Mouse (Mus musculus) fat pad, adult 2 months (tissue): ENCODE results near the gene Sgta.

ENCODE experiments used
- DNase-seq: peaks from one replicate; pipeline ENCODE4 v3.0.0-alpha.2; 2011; ENCODE audit warnings: low read depth, low spot score; ENCODE audit errors: extremely low read depth

Sgta gene

DNA sequence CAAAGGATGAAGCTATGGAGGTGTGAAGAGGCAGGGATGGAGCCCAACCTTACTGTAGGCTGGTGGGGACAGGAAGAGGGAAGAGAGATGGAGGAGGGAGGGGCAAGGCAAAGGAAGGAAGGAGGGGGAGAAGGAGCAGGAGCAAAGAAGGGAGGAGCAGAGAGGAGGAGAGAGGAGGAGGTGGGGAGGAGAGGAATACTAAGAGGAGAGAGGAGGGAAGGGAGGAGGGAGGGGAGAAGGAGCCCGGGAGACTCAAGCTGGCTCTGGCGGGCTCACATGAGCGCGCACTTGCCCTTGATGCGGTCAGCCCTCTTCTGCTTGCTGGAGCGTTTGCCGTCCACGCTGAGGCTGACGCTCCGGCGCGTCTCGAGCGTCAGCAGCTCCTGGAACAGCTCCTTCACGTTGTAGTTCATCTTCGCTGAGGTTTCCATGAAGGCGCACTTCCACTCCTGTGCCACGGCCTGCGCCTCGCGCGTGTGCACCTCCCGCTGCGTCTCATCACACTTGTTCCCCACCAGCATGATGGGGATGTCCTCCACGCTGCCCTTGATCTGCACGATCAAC is 38.4 kb downstream of the Sgta start:
- no peak for DNase-seq

- no peak for DNase-seq
Observed at GRCm38 (mm10) chr10:81020207-81020606, 39.8 kb downstream of the Sgta start.

GRCm38 (mm10) chr10:81019687-81020086 is 40.3 kb downstream of the Sgta start:
- DNase-seq: no peak

- no peak for DNase-seq
Observed at GRCm38 (mm10) chr10:81018326-81018725, 41.7 kb downstream of the Sgta start.

- no peak for DNase-seq
Observed at GRCm38 (mm10) chr10:81016645-81017044, 43.3 kb downstream of the Sgta start.

DNA sequence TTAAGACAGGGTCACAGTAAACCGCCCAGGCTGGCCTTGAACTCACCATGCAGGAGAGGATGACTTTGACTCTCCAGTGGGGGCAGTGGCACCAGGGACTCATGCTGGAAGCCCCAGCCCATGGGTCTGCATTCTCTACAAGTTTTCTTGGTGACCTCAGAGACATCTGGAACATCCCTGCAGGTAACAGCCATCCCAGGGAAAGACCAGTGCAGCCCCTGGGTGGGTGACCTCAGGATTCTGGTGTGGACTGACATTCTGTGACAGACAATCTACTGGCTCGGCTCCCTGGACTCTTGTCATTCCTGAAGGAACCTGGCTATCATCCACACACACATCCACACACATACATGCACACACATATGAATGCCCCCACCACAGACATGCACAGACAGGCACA is 44.3 kb downstream of the Sgta start:
- no peak for DNase-seq

GRCm38 (mm10) chr10:81014393-81015384 is 45.3 kb downstream of the Sgta start, which contains the start of gene Gng7:
Gng7 (minus strand) TSS chr10:81014945.
- DNase-seq: peak; percentile 61

- DNase-seq: no peak
Observed at GRCm38 (mm10) chr10:81010851-81011250, 49.1 kb downstream of the Sgta start.

- DNase-seq: no peak
Observed at GRCm38 (mm10) chr10:81007240-81007639, 52.7 kb downstream of the Sgta start.

DNA sequence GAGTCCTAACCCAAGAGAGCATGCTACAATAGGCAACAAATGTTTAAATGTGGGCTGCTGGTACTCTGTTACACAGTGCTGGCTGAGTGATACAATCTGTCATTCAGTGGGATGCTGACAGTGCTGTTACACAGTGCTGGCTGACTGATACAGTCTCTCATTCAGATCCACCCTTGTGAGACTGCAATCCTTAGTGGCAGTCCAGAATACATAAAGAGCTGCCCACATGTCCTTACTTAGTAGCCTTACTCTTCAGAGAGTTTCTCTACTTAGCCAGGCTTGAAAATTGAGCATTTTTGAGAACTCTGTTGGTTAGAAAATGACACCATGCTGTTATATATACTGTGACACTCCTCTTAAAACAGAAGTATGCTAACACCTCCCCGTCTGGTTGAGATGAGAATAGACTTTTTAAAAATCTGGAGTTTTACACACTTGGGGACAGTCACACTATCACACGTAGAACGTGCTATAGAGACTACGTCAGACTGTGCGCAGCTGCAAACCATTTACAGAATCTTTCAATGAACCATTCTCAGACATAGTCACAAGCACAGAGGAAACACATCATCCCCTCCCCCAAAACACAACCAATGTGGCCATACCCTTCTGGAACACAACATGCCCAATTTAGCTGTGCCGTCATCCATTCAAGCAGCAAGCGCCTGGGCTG is 53.8 kb downstream of the Sgta start:
- no peak for DNase-seq

GRCm38 (mm10) chr10:81001161-81001560 is 58.8 kb downstream of the Sgta start:
- no peak for DNase-seq

GRCm38 (mm10) chr10:81000197-81001062 is 59.6 kb downstream of the Sgta start:
- DNase-seq: no peak

DNA sequence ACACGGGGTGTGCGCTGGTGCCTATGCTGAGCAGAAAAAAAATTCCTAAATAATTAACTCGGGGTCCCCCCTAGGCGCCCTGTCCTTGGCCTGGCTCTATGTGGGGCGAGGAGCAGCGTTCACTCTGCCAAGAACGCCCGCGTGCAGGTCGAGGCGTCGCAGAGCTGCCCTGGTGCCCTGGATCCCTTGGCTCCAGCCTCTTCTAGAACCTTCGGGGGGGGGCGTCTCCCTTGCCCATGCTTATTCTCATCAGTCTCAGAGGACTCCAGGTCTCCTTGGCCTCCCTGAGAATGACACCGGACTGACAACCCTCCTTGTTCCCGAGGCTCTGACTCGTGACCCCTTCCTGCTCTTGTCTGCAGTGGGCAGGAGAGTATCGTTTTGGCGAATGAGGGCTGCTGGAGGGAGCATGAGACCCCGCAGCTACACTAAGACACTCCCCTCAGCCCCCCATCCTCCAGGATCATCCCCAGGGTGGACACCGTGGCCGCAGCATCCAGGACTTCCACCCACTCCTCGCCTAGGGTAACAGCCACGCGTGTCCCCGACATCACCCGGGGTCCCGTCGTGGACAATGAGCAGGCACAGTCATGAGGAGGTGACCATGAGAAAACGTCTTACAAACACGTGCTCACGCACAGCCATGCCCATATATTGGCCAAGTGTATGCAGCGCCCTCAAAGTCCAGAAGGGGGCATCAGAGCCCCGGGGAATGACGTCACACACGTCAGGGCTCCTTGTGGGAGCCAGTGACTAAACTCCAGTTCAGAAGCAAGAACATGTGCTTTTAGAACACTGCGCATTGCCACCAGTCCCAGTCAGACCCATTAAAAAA is 60.4 kb downstream of the Sgta start:
- no peak for DNase-seq

GRCm38 (mm10) chr10:80998778-80999177 is 61.2 kb downstream of the Sgta start:
- no peak for DNase-seq

GRCm38 (mm10) chr10:80998021-80998420 is 62.0 kb downstream of the Sgta start:
- no peak for DNase-seq

- no peak for DNase-seq
Observed at GRCm38 (mm10) chr10:80997332-80997731, 62.6 kb downstream of the Sgta start.

DNA sequence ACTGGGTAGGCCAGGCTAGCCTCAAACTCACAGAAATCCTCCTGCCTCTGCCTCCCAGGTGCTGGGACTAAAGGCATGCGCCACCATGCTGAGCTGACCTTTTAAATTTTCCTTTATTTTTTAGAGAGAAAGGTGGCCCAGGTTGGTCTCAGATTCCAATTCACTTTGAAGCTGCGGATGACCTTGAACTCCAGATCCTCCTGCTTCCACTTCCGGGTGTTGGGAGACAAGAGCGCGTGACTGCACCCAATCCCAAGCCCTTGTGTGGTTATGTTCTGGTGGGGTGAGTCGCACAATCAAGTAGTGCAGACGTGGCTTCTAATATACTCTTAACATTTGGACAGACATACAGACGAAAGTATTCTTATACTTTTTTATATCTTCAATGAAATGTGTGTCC is 63.5 kb downstream of the Sgta start:
- DNase-seq: no peak

GRCm38 (mm10) chr10:80995091-80995632 is 64.8 kb downstream of the Sgta start:
- no peak for DNase-seq

DNA sequence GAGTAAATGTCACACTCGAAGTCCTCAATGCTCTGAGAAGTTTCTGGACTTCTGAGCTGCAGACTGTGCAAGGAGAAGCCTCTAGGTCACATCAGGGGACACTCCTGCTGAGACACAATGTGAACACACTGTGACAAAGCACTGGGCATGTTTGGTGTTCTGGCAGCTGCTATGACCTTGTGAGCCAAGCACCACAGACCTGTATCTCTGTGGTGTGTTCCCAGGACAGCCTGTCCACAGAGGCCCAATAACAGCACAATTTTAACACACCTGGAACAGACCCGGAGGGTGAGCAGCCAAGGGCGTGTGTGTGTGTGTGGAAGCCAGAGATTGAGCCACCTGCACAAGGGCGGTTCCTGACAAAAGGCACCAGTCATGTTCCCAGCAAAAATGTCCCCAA is 65.4 kb downstream of the Sgta start:
- DNase-seq: no peak
